Mouse (Mus musculus): ENCODE results near the gene Galnt9. TPM values are rescaled to one million over a fixed set of nuclear protein-coding genes. Genes with fewer than 3 reads are reported as not detected.

The Galnt9 gene
- total RNA-seq, 2 experiments from 2014 or later = 103 to 119 TPM

DNA sequence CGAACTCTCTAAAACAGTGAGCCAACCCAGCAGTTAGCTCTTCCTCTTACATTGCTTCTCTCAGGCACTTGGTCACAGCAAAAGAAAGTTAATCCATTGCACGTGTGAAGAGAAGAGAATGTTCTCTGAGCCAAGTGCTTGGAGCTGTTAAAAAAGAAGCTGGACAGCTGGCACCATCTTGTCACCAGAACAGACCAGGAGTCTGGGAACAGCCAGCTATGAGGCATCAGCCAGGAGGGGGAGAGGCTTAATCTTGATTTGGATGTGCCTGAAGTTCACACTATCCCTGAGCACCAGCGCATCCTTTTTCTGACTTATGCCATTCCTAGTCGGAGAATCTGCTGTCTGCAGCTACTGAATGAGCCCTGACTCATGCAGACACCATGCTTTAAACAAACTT is 30.4 kb upstream of the Galnt9 start:
- intact Hi-C loops (cut with DNase I) = no loop called here
- no peak for DNase-seq (ENCODE audit: extremely low spot score in 1 of 2, low spot score in 2 of 2)
- no peak overlapping the region for H3K4me3 ChIP-seq
- no peak overlapping the region for H3K27ac ChIP-seq
- no peak for TF ChIP-seq CTCF (IDR thresholded peaks at IDR 0.05)

DNA sequence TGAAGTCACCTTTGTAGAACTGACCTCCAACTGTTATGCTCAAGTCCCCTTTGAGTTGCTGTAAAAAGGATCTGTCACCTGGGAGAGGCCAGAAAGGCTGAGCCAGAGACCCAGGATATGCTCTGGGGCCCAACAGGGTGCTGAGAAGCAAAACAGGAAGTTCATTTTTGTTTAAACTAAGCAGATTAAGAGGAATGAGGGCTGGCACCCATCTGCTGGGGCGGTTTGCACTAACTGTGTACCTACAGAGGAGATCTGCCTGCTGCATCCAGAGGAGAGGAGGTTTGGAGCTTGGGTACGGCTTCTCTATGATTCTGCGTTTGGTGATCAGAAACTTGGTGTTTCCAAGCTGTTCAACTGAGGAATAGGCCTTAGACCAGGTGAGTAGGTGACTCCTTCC is 29.5 kb upstream of the Galnt9 start:
- intact Hi-C loops (cut with DNase I) = no loop called here
- no peak for DNase-seq (ENCODE audit: extremely low spot score in 1 of 2, low spot score in 2 of 2)
- Histone ChIP-seq H3K27ac (no peak overlapping the region), H3K4me3 (no peak overlapping the region)
- no peak for TF ChIP-seq CTCF (IDR thresholded peaks at IDR 0.05)

DNA sequence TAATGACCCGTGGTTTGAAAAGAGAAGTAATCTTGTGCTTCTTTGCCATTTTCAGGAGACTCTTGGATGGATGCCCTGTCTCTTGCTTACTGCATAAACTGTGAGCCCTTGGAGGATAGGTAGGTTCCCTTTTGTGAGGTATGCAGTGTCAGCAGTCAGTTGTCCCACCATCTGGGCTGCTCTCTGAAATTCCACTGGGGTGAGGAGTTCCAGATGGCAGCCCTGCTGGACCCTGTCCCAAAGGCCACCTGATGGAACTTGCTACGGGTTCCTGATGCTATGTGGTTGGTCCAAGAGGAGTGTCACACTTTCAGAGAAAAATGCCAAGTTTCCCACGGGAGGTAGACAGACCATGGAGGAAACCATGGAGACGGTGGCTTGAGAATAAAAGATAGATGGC is 27.8 kb upstream of the Galnt9 start:
- no peak overlapping the region for H3K27ac ChIP-seq
- H3K4me3 ChIP-seq = no peak overlapping the region
- no peak for DNase-seq (ENCODE audit: extremely low spot score in 1 of 2, low spot score in 2 of 2)
- intact Hi-C loops (cut with DNase I) = no loop called here
- no peak for TF ChIP-seq CTCF (IDR thresholded peaks at IDR 0.05)

DNA sequence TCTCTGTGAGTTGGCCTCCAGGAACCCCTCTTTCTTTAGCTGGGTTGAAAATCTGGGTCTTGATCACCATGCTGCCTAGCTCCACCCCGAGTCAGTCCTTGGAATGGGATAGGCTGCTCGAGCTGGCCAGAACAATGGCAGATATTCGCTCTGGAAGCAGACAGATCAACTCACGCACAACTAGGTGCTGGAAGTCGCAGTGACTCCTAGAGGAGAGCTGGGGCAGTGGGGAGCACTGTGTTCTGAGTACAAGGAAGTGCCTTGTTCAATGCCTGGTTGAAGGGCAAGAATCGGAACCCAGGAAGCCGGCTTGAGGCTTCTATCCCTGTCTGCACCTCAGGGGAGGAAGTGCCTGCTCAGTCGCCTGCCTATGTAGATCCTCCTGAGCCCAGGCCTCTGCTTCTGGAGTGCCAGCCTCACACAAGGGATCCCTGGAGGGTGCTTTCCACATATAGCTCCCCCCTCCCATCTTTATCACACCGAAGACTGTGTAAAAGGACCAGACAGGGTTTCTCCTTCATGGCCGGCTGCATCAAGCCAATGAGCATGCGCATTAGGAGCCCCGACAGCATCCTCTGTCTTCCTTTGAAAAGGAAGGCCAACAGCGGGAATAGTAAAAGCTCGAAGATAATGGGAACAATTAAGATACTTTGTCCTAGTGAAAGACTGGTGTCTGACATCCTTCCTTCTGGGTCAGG is 25.9 kb upstream of the Galnt9 start:
- Histone ChIP-seq H3K27ac (no peak overlapping the region), H3K4me3 (no peak overlapping the region)
- intact Hi-C loops (cut with DNase I) = no loop called here
- TF ChIP-seq CTCF (IDR thresholded peaks at IDR 0.05) = no peak
- no peak for DNase-seq (ENCODE audit: extremely low spot score in 1 of 2, low spot score in 2 of 2)

DNA sequence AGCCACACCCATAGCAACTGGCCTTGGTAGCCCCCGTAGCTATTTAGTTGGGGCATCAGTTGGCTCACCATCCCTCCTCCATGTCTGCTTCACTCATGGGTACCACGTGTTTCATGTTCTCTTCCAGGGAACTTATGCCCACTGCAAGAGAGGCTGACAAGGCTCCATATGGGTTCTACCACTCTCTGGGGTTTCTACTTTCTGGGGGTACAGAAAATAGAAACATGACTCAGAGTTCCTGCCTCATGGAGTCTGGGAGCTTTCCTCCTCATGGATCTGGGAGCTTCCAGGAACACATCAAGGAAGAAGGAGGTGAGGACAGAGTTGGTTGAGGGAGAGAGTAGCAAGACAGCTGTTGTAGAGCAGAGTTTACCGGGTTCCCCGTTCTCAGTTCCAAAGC is 23.2 kb upstream of the Galnt9 start:
- no peak for TF ChIP-seq CTCF (IDR thresholded peaks at IDR 0.05)
- DNase-seq (ENCODE audit: extremely low spot score in 1 of 2, low spot score in 2 of 2) = no peak
- H3K4me3 ChIP-seq = no peak overlapping the region
- peak overlapping the region; percentile 76 for H3K27ac ChIP-seq
- intact Hi-C loops (cut with DNase I) = loop anchor here (1.0 kb wide), 4 partner anchors 23 to 74 kb away; partner anchors contain the start of gene Galnt9

DNA sequence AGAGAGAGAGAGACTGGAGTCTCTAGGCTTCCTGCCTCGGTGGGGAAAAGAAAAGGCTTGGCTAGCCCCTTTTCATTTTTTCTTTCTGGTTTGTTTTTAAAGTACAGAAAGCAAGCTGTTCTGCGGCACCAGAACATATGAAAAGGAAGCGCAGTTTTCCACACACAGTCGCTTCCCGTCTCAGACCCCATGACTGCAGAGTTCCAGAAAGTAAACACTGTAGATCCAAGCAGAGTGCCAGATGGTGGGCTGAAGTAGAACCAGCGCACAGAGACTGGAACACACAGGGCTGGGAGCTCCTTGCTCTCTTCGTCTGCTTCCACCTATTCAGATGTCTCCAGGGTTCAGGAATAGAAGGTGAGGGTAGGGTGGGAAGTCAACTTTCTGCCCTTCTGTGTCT is 22.3 kb upstream of the Galnt9 start:
- intact Hi-C loops (cut with DNase I) = loop anchor here (1.0 kb wide), 4 partner anchors 22 to 73 kb away; partner anchors contain the start of gene Galnt9
- H3K4me3 ChIP-seq = no peak overlapping the region
- H3K27ac ChIP-seq = peak overlapping the region; percentile 72
- peak in 1 of 2 experiments; percentile 26 for DNase-seq (ENCODE audit: extremely low spot score in 1 of 2, low spot score in 2 of 2)
- no peak for TF ChIP-seq CTCF (IDR thresholded peaks at IDR 0.05)

DNA sequence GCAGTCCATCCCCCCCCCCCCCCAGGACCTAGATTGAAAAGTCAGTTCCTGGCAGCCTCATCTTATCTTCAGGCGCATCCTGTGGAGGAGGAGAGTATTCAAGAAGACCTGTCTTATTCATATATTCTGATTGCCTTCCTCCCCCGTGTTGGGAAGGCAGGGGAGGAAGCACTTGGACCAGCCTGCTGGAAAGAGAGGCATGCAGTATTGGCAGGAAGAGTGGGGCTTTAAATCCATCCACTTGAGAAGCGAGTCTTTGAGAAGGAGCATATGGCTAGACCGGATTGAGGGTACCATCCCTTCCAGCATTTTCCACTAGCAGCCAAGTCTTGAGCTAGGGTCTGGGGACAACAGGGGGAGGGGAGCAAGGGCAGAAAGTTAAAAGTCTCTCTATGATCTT is 20.9 kb upstream of the Galnt9 start:
- no peak for DNase-seq (ENCODE audit: extremely low spot score in 1 of 2, low spot score in 2 of 2)
- Histone ChIP-seq H3K27ac (no peak overlapping the region; the same call in 1 of the 2 replicates), H3K4me3 (no peak overlapping the region)
- no peak for TF ChIP-seq CTCF (IDR thresholded peaks at IDR 0.05)
- intact Hi-C loops (cut with DNase I) = no loop called here

DNA sequence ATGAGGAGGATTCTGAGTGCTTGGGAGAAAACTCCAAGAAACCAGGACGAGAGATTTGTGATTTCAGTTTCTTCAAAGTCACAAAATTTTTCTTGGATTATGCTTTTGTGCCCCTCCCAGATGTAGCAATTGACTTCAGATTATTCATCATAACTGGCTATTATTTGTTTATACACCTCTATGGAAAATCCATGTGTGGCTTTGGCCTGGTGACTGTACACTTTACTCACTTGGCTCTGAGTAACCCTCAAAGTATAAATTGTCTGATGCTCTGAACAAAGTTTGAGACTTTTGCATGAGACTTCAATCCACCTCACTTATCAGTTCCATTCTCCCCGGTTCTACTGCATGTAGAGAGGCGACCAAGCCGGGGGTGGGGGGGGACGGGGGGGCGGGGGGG is 18.5 kb upstream of the Galnt9 start:
- intact Hi-C loops (cut with DNase I) = no loop called here

DNA sequence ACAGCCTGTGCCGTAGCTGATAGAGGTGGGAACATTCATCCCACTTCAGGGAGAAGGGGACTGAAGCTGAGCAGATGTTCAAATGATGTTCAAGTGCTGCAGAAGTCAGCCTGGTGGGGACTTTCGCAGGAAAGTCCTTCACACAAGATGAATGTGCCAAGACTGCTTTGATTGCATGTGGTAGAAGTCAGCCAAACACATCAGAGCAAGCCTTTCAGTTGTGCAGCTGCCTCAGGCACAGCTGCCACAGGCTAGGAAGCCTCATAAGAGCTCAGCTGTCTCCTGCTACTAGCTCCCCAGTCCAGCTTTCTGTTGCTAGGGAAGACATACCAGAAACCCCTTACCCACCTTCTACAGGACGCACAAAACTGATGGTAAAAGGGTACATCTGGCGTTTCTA is 17.6 kb upstream of the Galnt9 start:
- TF ChIP-seq CTCF (IDR thresholded peaks at IDR 0.05) = no peak
- intact Hi-C loops (cut with DNase I) = no loop called here
- no peak overlapping the region for H3K4me3 ChIP-seq
- no peak for DNase-seq (ENCODE audit: extremely low spot score in 1 of 2, low spot score in 2 of 2)
- H3K27ac ChIP-seq = no peak overlapping the region

More for the DNA sequence above, 18.5 kb upstream of the Galnt9 start:
- H3K4me3 ChIP-seq = no peak overlapping the region
- no peak for TF ChIP-seq CTCF (IDR thresholded peaks at IDR 0.05)
- no peak for DNase-seq (ENCODE audit: extremely low spot score in 1 of 2, low spot score in 2 of 2)
- H3K27ac ChIP-seq = no peak overlapping the region

DNA sequence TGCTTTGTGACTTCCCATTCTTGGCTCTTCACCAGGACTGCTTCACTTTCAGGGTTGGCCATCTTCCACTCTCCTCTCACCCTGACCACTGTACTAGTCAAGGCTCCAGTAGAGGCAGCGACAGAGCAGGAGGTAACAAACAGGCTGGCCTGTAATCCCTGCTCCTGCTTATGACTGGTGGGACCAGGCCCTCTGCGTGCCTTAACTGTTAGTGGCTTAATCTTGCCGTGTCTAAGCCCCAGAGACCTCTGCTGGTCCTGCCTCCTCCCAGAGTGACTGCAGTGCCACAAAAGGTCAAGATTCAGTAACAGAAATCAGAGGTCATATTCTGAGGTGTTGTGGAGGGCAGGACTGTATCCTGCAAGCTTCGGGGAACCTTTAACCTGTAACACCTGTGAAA is 13.1 kb upstream of the Galnt9 start:
- no peak for TF ChIP-seq CTCF (IDR thresholded peaks at IDR 0.05)
- intact Hi-C loops (cut with DNase I) = no loop called here
- no peak overlapping the region for H3K27ac ChIP-seq
- DNase-seq (ENCODE audit: extremely low spot score in 1 of 2, low spot score in 2 of 2) = no peak
- no peak overlapping the region for H3K4me3 ChIP-seq

DNA sequence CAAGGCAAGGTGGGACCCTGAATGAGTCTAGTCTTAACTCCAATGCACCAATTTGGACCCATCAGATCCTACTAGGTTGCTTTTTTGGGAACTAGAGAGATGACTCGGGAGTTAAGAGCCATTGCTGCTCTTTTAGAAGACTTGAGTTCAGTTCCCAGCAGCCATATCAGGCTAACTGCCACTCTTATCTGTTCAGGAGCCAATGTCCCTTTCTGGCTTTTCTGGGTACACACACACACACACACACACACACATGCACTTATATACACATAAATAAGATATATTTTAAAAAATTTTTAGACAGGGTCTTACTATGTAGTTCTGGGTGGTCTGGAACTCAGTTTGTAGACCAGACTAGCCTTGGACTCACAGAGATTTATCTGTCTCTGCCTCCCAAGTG is 9.8 kb upstream of the Galnt9 start:
- intact Hi-C loops (cut with DNase I) = no loop called here
- no peak for TF ChIP-seq CTCF (IDR thresholded peaks at IDR 0.05)
- DNase-seq (ENCODE audit: extremely low spot score in 1 of 2, low spot score in 2 of 2) = no peak
- Histone ChIP-seq H3K27ac (no peak overlapping the region), H3K4me3 (no peak overlapping the region)

DNA sequence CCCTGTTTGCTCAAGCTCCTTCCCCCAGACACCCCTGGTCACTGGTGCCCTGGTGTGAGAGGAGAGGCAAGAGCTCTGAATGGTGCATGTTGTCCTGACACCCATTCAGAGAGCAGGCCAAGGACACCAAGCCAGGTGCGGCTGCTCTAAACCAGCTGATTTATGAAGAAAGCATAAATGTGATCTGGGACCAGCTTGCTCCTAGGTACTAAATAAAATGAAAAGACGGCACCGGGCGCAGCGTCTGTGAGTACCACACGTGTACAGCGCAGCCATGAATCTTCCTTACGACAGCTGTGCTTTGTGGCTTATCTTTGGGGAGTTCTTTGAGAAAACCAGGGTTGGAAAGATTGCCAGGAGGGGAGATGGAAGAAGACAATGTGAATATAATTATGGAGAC is 8.2 kb upstream of the Galnt9 start:
- Histone ChIP-seq H3K27ac (no peak overlapping the region), H3K4me3 (no peak overlapping the region)
- no peak for TF ChIP-seq CTCF (IDR thresholded peaks at IDR 0.05)
- no peak for DNase-seq (ENCODE audit: extremely low spot score in 1 of 2, low spot score in 2 of 2)
- intact Hi-C loops (cut with DNase I) = no loop called here

DNA sequence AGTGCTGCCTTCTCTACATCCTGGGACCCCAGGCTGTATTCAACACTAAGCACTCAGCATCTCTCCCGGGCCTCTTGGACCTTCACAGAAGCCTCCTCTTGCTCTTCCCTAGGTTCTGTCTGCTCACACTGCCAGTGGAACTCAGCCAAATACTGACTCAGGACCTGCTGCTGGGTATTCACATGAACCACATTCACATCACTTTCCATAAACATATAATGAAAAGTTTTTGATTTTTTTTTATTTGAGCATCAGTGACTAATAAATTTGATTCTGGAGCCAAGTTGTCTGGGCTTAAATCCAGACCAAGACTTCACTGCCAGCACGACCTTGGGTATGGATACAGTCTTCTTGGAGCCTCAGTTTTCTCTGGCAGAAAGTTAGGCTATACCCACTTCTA is 3.2 kb upstream of the Galnt9 start:
- intact Hi-C loops (cut with DNase I) = no loop called here
- Histone ChIP-seq H3K4me3 (no peak overlapping the region), H3K27ac (no peak overlapping the region)
- no peak for TF ChIP-seq CTCF (IDR thresholded peaks at IDR 0.05)
- DNase-seq (ENCODE audit: extremely low spot score in 1 of 2, low spot score in 2 of 2) = no peak
